Mouse (Mus musculus) kidney, postnatal 0 days (tissue): ENCODE measurements around the gene Tor4a. TPM values are rescaled to one million over a fixed set of nuclear protein-coding genes. Genes with fewer than 3 reads are reported as not detected.

ENCODE experiments used
- ATAC-seq: fragments of 200-750 bp; cut with Nextera tagmentation; replicated peaks from 2 replicates; pipeline ENCODE4 v1.8.0; 2017; ENCODE audit warnings: low read depth, moderate number of reproducible peaks, moderate TSS enrichment, moderate library complexity; ENCODE audit not compliant: low FRiP score
- DNase-seq: peaks from one replicate; pipeline ENCODE4 v3.0.0-alpha.2; 2016; ENCODE audit warnings: low spot score
- H3K27ac ChIP-seq: fragments of 300-500 bp; sonication (generic); 2 replicates; pipeline ENCODE4 v1.5.1; 2014; ENCODE audit warnings: mild to moderate bottlenecking
- H3K27me3 ChIP-seq: fragments of 300-500 bp; sonication (generic); 2 replicates; pipeline ENCODE4 v1.6.1; 2014; ENCODE audit warnings: low read length, mixed read lengths; ENCODE audit not compliant: insufficient read depth
- H3K36me3 ChIP-seq: fragments of 300-500 bp; sonication (generic); 2 replicates; pipeline ENCODE4 v1.6.1; 2014; ENCODE audit warnings: low read length, mixed read lengths; ENCODE audit not compliant: insufficient read depth
- H3K4me1 ChIP-seq: fragments of 300-500 bp; sonication (generic); replicated peaks from 2 replicates; pipeline ENCODE4 v1.6.1; 2014; ENCODE audit warnings: antibody characterized with exemption, low read length, mixed read lengths; ENCODE audit not compliant: insufficient read depth
- H3K4me2 ChIP-seq: fragments of 300-500 bp; sonication (generic); 2 replicates; pipeline ENCODE4 v1.6.1; 2014; ENCODE audit warnings: mild to moderate bottlenecking, low read length, moderate library complexity, mixed read lengths
- H3K4me3 ChIP-seq: fragments of 300-500 bp; sonication (generic); replicated peaks from 2 replicates; pipeline ENCODE4 v1.5.1; 2014; ENCODE audit warnings: low read depth, low read length
- H3K9ac ChIP-seq: fragments of 300-500 bp; sonication (generic); 2 replicates; pipeline ENCODE4 v1.6.1; 2014; ENCODE audit warnings: low read depth, low read length
- H3K9me3 ChIP-seq: fragments of 300-500 bp; sonication (generic); replicated peaks from 2 replicates; pipeline ENCODE4 v1.6.1; 2016; ENCODE audit warnings: low read length, inconsistent platforms, mixed read lengths
- CTCF ChIP-seq: IDR thresholded peaks from 2 replicates; pipeline ENCODE4 v1.5.1; 2016; ENCODE audit warnings: antibody characterized with exemption, low read depth, mild to moderate bottlenecking, moderate library complexity
- WGBS: fragments of 180-500 bp; shearing (Covaris S2); extraction: QIAGEN DNeasy Blood & Tissue Kit; methylation state at CpG from one replicate; pipeline ENCODE4 v1.1.7; 2014; 5-methylcytosine and 5-hydroxymethylcytosine counted together
- polyA plus RNA-seq: library from polyadenylated mRNA; unstranded; fragments of >200 nt; fragmentation: Nextera tagmentation; extraction: Ambion mirVana; gene quantifications from 2 replicates; pipeline ENCODE4 v1.2.1, GENCODE M21; 2015

Gene Tor4a
- polyA plus RNA-seq, 1 experiment from 2014 or later = 10.8 TPM

- H3K27ac ChIP-seq = peak overlapping the region; percentile 59
- WGBS = 51% methylated on average over 8 of the region's 8 CpGs
- DNase-seq (no peak), ATAC-seq (no peak)
- no peaks in the 10 kb centered on the region for H3K27me3 ChIP-seq
- no peaks in the 10 kb centered on the region for H3K36me3 ChIP-seq
- H3K9ac ChIP-seq = peak overlapping the region; percentile 36; the same call in 1 of the 2 replicates
- no peaks in the 10 kb centered on the region for H3K9me3 ChIP-seq
- peak overlapping the region; percentile 92 for H3K4me2 ChIP-seq
- H3K4me3 ChIP-seq = peak overlapping the region; percentile 26; the same call in 1 of the 2 replicates
- peaks cover 20% of the 10 kb centered on the region for H3K4me1 ChIP-seq
- no peak for TF ChIP-seq CTCF
Measured at GRCm38 (mm10) chr2:25240310-25240709, 43.6 kb upstream of the Tor4a start.

- H3K4me1 ChIP-seq = peaks cover 20% of the 10 kb centered on the region
- H3K27me3 ChIP-seq = no peaks in the 10 kb centered on the region
- no peak overlapping the region for H3K4me2 ChIP-seq
- DNase-seq (no peak), ATAC-seq (no peak)
- H3K36me3 ChIP-seq = no peaks in the 10 kb centered on the region
- H3K9me3 ChIP-seq = no peaks in the 10 kb centered on the region
- WGBS = 88% methylated on average over 3 of the region's 3 CpGs
- no peak overlapping the region for H3K27ac ChIP-seq
- no peak for TF ChIP-seq CTCF
- H3K9ac ChIP-seq = no peak overlapping the region
- H3K4me3 ChIP-seq = no peak overlapping the region
Measured at GRCm38 (mm10) chr2:25239766-25240165, 43.1 kb upstream of the Tor4a start.

GRCm38 (mm10) chr2:25238106-25238505 is 41.4 kb upstream of the Tor4a start:
- no peaks in the 10 kb centered on the region for H3K9me3 ChIP-seq
- no peaks in the 10 kb centered on the region for H3K27me3 ChIP-seq
- H3K4me2 ChIP-seq = no peak overlapping the region
- H3K9ac ChIP-seq = no peak overlapping the region
- no peaks in the 10 kb centered on the region for H3K36me3 ChIP-seq
- ATAC-seq (no peak), DNase-seq (no peak)
- H3K4me3 ChIP-seq = no peak overlapping the region
- peaks cover 20% of the 10 kb centered on the region for H3K4me1 ChIP-seq
- no peak for TF ChIP-seq CTCF
- H3K27ac ChIP-seq = peak overlapping the region; percentile 47; the same call in 1 of the 2 replicates

- peak; percentile 7 for DNase-seq
- H3K27ac ChIP-seq = peak overlapping the region; percentile 47
- H3K4me1 ChIP-seq = peaks cover 15% of the 10 kb centered on the region
- no peak overlapping the region for H3K4me2 ChIP-seq
- no peaks in the 10 kb centered on the region for H3K9me3 ChIP-seq
- no peak for TF ChIP-seq CTCF
- H3K27me3 ChIP-seq = no peaks in the 10 kb centered on the region
- WGBS = 53% methylated on average over 4 of the region's 4 CpGs
- ATAC-seq = no peak
- H3K4me3 ChIP-seq = no peak overlapping the region
- no peak overlapping the region for H3K9ac ChIP-seq
- H3K36me3 ChIP-seq = no peaks in the 10 kb centered on the region
Measured at GRCm38 (mm10) chr2:25237522-25237921, 40.8 kb upstream of the Tor4a start.

- no peak within 1 kb of the TSS for H3K4me3 ChIP-seq
- peaks cover 13% of the 10 kb centered on the region for H3K4me1 ChIP-seq
- H3K9me3 ChIP-seq = no peaks in the 10 kb centered on the region
- no peaks in the 10 kb centered on the region for H3K27me3 ChIP-seq
- H3K9ac ChIP-seq = no peak within 1 kb of the TSS
- WGBS = 35% methylated on average over 8 of the region's 8 CpGs
- peak; percentile 25 for DNase-seq
- no peaks in the 10 kb centered on the region for H3K36me3 ChIP-seq
- peak within 1 kb of the TSS; percentile 47; the same call in 1 of the 2 replicates for H3K27ac ChIP-seq
- no peak for TF ChIP-seq CTCF
- H3K4me2 ChIP-seq = no peak within 1 kb of the TSS
- no peak for ATAC-seq
Measured at GRCm38 (mm10) chr2:25236614-25237013, 39.9 kb upstream of the Tor4a start, which contains the start of gene Rnf224. Gene Rnf224, minus strand, starts transcription at chr2:25236787.

- H3K27me3 ChIP-seq = no peaks in the 10 kb centered on the region
- no peak for TF ChIP-seq CTCF
- 71% methylated on average over 5 of the region's 5 CpGs for WGBS
- H3K9ac ChIP-seq = no peak overlapping the region
- H3K4me2 ChIP-seq = no peak overlapping the region
- DNase-seq (peak; percentile 11), ATAC-seq (peak; percentile 67)
- H3K27ac ChIP-seq = peak overlapping the region; percentile 25; the same call in 1 of the 2 replicates
- no peaks in the 10 kb centered on the region for H3K36me3 ChIP-seq
- H3K4me3 ChIP-seq = no peak overlapping the region
- H3K9me3 ChIP-seq = no peaks in the 10 kb centered on the region
- no peaks in the 10 kb centered on the region for H3K4me1 ChIP-seq
Measured at GRCm38 (mm10) chr2:25234551-25235220, 38.0 kb upstream of the Tor4a start.

- WGBS = 76% methylated on average over 3 of the region's 3 CpGs
- 0 out of 2 replicates have a peak, but pooled peaks cover 1% of the 10 kb centered on the region for H3K4me1 ChIP-seq
- DNase-seq = no peak
Measured at GRCm38 (mm10) chr2:25234050-25234449, 37.4 kb upstream of the Tor4a start, which contains the start of gene Slc34a3. Gene Slc34a3, minus strand, starts transcription at chr2:25234364.

More at GRCm38 (mm10) chr2:25234050-25234449, 37.4 kb upstream of the Tor4a start, which contains the start of gene Slc34a3:
- Histone ChIP-seq H3K9me3 (no peaks in the 10 kb centered on the region), H3K4me2 (no peak within 1 kb of the TSS), H3K9ac (no peak within 1 kb of the TSS), H3K27me3 (no peaks in the 10 kb centered on the region), H3K27ac (peak within 1 kb of the TSS; percentile 25; the same call in 1 of the 2 replicates), H3K4me3 (no peak within 1 kb of the TSS), H3K36me3 (no peaks in the 10 kb centered on the region)
- ATAC-seq = no peak; the same call in 1 of the 2 replicates
- TF ChIP-seq CTCF = no peak
